Mouse (Mus musculus): Measurements from ENCODE around the gene Lrrc36.

Gene Lrrc36

DNA sequence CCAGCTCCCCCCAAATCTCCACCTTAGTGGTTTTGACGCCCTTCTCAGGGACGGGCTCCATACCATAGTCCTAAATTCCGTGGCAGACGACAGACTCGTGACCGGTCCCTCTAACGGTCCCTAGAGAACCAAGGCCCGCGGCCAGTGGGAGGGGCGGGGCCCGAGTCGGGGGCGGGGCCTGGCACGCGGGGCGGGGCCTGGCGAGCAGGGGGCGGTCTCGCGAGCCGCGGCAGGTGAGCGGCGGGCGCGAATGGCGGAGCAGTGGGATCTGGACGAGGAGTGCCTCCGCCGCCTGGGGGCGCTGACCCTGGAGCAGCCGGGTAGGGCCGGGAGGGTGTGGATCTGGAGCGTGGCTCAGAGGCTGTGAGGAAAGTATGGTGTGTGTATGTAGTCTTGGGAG lies at the start of gene Lrrc36, which contains the start of gene Kctd19:
Lrrc36 (plus strand) TSS at position 181 of the 400 bp plus-strand sequence.
Kctd19 (minus strand) TSS at position 112 of the 400 bp plus-strand sequence.
- DNase-seq (ENCODE audit: low spot score in 2 of 2) = peak; percentile 13 to 29

DNA sequence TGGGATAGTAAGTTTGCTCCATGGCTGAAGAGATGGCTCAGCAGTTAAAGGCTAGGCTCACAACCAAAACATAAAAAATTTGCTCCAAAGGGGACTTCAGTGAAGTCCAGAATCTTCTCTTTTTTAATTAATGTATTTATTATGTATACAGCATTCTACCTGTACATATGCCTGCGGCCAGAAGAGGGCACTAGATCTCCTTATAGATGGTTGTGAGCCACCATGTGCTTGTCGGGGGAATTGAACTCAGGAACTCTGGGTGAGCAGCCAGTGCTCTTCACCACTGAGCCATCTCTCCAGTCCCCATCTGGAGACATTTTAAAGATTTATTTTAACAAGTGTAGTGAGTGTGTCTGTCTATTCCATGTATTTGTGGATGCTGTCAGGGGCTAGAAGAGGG lies 46.3 kb upstream of the Lrrc36 start:
- no peak for DNase-seq (ENCODE audit: low spot score in 2 of 2)

DNA sequence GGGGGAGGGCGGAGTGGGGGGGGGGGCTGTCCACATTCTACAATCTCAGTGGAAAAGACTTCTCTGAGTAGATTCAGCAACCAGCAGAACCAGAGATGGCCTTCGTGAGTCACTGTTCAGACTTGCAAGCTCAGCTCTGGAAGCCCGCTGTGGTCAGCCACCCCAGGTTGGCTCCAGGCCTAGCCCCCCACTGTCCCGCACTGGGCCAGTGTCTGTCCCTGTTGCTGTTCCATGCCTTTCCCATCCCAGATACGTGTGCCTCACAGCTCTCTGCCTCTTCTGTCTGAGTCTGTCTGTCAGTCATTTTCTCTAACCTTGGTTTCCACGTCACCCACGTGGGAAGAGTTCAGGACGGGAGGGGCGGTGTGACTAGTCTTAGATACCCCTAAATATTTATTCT lies 40.9 kb upstream of the Lrrc36 start:
- no peak for DNase-seq (ENCODE audit: low spot score in 2 of 2)

DNA sequence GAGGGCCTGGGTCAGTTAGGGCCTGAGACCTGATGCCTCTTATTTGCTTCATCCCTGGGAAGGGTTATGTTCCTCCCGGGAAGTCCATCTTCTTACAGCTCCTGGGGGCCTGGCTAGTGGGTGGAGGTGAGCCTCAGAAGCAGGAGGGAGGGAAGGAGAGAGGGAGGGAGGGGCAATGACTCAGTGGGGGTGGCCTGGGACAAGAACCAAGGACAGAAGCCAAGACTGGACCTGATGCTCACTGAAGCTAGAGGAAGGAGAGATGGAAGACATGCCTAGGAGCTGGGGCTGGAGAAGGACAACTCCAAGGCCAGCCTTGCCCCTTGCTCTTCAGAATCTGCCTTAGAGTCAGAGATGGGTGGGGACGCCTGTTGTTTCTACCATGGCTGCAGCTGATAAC lies 40.3 kb upstream of the Lrrc36 start, which contains the start of gene Plekhg4:
Plekhg4 (plus strand) TSS at position 243 of the 400 bp plus-strand sequence.
- DNase-seq (ENCODE audit: low spot score in 2 of 2) = no peak

DNA sequence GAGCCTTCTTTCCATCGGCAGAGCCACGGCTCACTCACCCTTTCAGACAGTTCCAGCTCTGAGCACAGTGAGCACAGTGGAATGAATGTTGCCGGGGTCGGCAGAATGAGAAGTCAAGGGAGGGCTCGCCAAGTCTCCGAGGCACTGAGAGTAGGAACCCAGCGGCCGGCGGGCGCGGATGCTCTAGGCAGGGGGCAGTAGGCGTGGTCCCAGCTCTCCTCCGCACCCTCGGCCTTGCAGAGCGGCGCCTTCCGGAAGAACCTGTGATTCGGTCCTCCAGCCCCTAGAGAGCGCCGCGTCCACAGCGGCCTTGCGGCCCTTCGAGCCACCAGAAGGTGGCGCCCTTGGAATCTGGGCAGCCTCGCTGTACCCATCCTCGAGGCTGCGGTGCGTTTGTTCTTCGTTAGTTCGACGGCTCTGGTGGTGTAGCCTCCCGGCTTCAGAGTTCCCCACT lies 38.8 kb upstream of the Lrrc36 start:
- no peak for DNase-seq (ENCODE audit: low spot score in 2 of 2)

DNA sequence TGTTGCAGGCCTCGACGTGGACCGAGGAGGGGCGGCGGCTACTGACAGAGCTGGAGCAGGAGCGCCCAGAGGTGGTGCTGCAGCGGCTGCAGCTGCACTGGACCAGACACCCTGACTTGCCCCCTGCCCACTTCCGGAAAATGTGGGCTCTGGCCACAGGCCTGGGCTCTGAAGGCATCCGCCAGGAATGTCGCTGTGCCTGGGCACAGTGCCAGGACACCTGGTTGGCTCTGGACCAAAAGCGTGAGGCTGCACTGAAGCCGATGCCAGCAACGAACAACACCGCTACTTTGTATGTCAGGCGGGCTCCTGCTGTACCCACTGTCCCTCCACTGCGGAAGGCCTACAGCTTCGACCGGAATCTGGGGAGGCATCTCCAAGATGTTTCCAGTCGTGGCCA lies 34.7 kb upstream of the Lrrc36 start:
- no peak for DNase-seq (ENCODE audit: low spot score in 2 of 2)

DNA sequence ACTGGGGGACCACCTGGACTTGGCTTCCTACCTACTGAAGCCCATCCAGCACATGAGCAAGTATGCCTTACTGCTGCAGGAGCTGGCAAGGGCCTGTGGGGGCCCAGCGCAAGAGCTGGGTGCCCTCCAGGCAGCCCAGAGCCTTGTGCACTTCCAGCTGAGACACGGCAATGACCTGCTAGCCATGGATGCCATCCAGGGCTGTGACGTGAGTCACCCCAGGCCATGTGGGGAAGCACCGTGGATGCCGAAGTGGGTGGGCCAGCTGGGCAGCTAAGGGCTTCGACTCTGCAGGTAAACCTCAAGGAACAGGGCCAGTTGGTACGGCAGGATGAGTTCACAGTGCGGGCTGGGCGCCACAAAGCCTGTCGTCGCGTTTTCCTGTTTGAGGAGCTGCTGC lies 33.1 kb upstream of the Lrrc36 start:
- no peak for DNase-seq (ENCODE audit: low spot score in 2 of 2)

DNA sequence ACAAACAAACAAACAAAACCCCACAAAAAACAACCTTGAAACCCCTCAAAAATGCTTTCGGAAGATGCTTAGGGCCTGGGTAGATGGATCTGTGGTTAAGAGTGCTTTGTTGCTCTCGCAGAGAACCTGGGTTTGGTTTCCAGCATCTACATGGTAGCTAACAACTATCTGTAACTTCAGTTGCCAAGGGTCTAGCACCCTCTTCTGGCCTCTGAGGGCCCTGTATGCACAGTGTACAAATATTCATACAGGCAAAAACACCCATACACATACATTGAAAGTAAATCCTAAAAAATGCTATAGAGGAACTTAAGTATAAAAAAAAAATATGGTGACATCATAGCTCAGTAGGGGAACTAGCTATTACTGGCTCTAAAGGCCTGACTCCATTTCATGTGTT lies 29.3 kb upstream of the Lrrc36 start:
- no peak for DNase-seq (ENCODE audit: low spot score in 2 of 2)

DNA sequence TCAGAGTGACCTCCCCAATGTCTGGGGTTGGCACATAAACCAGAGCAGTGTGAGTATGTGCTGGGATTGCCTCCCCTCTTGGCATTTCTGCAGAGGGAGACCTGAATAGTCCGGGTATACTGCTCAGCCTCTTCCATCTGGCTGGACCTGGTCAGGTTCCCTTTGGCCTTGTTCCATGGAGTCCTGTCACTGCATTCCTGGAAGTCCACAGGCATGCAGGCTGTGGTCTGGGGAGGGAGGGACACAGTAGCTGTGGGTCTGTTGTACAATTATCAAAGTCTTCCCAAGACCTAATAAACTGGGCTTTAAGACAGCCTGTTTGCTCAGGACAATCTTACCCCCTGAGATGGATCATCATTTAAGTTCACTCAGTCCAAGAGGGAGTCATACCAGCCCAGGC lies 26.2 kb upstream of the Lrrc36 start:
- no peak for DNase-seq (ENCODE audit: low spot score in 2 of 2)

DNA sequence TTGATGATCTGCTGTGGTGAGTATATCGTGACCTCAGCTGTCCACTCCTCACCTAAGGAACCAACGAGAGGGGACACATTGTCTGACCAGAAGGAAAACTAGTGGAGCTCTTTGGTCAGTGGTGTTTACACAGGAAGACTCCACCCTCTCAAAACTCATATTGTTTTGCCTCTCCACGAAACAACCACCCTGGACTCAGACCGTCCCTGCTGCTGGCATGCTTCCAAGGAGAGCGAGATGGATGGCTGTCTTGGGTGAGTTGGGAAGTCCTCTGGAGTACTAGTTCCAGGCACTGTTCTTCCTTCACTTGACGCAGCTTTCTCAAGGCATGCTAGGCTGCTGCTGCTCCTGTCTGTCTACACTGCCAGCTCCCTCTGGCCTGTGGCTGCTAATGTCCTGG lies 24.3 kb upstream of the Lrrc36 start:
- no peak for DNase-seq (ENCODE audit: low spot score in 2 of 2)

DNA sequence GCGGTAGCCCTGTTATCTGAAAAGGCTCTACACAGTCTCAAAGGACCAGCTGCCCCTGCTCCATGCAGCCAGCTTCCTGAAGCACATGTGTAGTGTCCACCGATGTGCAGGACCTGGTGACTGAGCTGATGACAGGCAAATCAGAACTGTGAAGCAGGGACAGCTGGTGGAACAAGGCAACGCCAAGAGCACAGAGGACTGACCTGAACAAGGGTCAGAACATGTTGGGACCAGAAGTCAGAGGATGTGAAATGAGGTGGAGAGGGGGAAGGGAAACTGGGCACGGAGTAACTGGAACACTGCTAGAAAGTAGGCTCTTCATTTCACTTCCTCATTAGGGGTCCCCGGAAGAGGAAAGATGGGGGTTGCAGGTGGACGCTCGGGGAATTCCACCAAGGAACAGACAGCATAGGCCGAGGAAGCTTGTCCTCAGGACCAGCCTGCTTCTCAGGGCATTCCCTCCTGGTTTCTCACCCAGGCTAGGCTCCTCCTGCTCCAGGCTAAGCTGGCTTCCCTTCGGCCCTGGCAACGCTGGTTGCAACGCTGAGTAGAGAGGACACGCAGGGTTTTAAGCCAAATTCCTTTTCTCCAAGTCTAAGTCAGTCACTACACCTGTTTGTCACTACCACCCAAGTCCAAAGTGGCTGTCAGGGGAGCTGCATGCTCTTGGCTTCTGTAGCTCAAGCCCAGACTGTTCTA lies 20.1 kb upstream of the Lrrc36 start:
- DNase-seq (ENCODE audit: low spot score in 2 of 2) = no peak

DNA sequence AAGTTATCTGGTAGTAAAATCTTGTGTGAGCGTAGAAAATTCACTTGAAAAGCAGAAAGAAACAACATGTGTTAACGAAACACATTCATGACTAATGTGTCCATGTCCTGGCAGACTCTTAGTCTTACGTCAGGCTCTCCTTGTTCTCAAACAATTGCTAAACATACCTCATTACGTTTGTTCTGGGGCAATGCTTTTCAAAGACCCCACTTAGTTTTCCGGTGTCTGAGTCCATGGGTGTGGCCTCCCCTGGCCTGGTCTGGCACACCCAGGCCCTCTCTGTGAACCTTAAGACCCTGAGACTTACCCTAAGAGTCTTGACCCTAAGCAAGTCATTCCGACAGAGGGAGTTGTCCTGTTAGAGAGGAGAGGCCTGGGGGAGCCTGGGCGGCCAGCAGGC lies 19.5 kb upstream of the Lrrc36 start:
- no peak for DNase-seq (ENCODE audit: low spot score in 2 of 2)

DNA sequence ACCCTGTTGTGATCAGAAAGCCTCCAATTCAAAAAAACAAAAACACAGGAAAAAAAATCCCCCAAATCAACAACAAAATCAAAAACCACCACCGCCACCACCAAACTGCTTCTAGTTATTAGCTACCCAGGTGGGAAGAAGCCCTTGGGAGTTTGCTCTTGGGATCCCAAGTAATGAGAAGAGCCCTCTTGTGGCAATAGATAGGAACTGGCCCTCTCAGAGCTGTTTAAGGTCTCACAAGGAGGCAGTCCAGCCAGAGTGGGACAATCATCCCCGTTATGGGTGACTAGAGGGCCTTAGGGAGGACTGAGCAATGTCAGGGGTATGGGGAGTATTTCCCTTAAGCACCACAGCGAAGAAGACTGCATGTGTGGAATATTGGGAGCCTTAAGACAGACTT lies 15.6 kb upstream of the Lrrc36 start:
- DNase-seq (ENCODE audit: low spot score in 2 of 2) = peak; percentile 27 to 35

DNA sequence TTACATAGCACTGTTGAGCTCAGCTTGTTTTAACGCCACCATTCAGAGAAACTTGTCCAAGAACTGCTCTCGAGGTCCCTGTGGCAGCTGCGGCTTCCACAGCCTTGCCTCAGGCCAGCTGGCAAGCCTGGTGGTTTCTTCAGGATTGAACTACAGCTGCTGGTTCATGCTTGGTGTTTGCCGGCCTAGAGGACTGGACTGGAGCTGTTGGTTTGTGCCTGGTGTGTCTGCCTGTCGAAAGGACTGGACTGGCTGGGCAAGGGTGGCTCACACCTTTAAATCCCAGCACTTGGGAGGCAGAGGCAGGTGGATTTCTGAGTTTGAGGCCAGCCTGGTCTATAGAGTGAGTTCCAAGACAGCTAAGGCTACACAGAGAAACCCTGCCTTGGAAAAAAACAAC lies 13.4 kb upstream of the Lrrc36 start:
- no peak for DNase-seq (ENCODE audit: low spot score in 2 of 2)

DNA sequence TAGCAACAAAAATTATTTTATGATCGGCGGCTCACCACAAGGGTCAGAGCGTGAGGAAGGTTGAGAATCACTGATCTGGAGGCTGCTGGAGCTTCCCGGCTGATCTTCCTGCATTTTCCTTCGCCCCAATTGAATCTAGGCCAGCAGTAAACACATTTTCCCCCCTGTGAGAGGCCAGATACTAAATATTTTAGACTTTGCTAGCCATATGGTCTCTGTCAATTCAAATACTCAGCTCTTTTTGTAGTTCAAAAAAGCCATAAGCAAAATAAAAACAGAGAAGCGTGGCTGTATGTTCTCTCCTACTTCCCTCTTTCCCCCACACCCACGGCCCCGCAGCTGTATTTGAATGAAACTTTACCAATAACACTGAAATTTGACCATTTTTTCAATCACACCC lies 9.9 kb upstream of the Lrrc36 start:
- no peak for DNase-seq (ENCODE audit: low spot score in 2 of 2)

DNA sequence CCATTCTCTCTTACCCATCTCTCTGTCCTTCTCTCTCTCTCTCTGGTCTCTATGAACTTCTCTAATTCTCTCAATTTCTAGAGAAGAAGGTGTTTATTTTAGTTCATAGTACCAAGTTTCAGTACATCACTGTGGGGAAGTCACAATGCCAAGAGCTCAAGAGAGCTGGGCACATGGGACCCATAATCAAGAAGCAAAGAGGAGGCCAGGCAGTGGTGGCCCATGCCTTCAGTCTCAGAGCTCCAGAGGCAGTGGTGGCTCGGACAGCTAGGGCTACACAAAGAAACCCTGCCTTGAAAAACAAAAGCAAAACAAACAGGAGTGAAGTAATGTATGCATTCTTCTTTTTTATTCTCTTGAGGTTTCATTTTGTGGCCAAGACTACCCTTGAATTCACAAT lies 8.9 kb upstream of the Lrrc36 start:
- no peak for DNase-seq (ENCODE audit: low spot score in 2 of 2)

DNA sequence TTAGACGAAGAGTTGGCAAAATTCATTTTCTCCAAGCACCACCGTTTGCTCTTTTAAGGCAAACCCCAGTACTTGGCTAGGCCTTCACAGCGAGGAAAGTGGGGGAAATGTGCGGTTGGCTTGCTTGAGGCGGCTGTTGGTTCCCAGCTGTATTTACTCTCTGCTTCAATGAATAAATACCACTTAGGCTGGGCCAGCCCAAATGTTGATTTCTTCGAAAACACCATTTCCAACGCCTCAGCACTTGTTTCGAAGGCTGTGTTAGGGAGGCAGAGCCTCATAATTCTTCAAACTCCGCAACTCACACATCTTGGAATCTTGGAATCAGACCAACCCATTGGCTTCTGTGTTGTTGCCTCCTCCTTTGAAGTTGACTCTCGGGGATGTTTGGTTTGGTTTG lies 7.0 kb upstream of the Lrrc36 start:
- DNase-seq (ENCODE audit: low spot score in 2 of 2) = no peak

DNA sequence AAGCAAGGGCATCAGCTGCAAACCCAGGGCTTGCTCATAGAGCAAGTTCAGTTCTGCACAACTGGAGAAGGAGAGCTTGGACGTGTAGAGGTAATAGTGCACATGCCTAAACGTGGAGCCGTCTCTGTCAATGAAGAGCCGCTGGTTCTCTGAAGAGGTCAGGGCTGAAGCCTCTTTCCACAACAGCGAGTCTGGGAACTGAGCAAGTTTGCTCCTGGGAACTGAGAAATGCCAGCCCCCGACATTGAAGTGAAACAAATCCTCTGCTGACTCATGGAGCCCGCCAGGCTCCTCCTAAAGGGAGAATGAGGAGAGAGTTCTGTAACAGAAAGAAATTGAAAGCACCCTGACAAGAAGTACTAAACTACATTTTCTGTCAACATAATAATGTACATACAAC lies 5.0 kb upstream of the Lrrc36 start:
- DNase-seq (ENCODE audit: low spot score in 2 of 2) = no peak

DNA sequence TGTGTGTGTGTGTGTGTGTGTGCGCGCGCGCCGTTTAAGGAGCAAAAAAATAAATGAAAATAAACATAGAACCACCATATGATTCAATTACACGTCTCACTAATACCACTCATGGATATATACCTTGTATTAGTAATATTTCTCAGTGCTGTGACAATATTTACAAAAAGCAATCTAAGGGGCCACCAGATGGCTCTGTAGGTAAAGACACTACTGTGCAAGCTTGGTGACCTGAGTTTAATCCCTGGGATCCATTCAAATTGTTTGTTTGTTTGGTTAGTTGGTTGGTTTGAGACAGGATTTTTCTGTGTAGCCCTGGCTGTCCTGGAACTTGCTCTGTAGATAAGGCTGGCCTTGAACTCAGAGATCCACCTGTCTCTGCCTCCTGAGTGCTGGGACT lies 3.4 kb upstream of the Lrrc36 start:
- no peak for DNase-seq (ENCODE audit: low spot score in 2 of 2)

DNA sequence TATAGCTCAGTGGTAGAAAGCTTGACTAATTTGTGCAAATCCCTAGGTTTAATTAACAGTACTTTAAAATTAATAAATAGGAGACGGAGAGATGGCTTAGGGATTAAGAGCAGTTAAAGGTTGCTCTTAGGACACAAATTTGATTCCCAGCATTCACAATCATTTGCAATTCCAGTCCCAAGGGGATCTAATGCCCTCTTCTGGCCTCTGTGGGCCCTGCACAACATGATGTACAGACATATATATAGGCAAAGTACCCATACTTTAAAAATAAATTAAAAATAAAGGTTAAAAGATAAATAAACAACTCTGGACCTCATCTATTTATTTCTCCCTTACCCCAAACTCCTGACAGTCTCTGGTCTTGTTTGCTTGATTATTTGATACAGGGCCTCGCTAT lies 5.6 kb downstream of the Lrrc36 start:
- DNase-seq (ENCODE audit: low spot score in 2 of 2) = no peak

DNA sequence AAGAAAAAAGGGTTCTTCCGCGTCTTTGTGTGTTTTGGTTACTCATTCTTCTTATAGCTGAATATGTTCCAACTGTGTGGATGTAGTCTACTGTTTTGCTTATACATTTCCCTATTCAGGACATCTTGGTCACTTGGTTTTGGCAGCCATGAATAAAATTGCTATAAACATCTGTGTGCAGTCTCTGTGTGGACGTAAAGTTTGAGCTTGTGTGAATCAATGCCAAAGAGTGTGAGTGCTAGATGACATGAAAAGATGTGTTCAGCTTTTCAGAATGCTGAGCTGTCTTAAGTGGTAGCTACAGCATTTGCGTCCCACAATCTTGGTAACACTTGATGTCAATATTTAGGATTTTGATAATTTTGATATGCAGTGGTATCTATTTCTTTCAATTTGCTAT lies 6.4 kb downstream of the Lrrc36 start:
- DNase-seq (ENCODE audit: low spot score in 2 of 2) = no peak

DNA sequence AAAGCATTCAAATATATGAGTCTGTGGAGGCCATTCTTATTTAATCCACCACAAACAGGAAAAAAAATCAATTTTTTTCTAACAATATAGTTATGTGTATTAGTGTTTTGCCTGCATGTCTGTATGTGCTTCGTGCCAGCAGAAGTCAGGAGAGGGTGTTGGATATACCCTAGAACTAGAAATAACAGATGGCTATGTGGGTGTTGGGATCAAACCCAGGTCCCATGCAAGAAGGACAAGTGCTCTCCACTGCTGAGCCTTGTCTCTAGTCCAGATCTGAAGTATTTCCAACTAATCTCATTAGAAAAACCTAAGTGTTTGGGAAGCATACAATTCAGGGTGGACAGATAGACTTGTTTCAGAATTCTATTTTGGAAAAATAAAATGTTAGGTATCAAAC lies 8.6 kb downstream of the Lrrc36 start:
- no peak for DNase-seq (ENCODE audit: low spot score in 2 of 2)

DNA sequence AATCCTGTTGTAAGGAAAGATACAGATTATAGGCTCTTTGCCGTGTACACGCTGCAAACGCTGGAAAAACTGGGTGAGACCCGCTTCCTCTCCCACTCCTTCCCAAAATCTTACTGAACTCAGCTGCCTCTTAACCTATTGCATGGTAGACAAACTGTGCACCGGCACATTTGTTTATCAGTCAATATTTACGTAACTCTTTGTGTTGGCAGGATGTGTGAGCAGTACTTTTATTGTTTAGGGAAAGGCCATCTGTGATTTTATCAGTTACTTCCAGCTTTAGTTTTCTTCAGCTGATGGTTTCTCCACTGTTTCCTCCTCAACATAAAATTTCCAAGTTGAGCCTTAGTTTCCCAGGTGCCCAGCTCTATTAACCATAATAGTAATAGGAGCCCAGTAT lies 13.5 kb downstream of the Lrrc36 start:
- DNase-seq (ENCODE audit: low spot score in 2 of 2) = no peak

Data from spleen, postnatal 36 days (tissue).